Mouse (Mus musculus) hindbrain, embryonic 11.5 days (tissue): ENCODE measurements at regions not wholly inside any gene's neighbourhood (a gene's known extent, or its start where the extent isn't known, plus 50 kb on each side); places are given as distances from the start of the nearest gene placed in this dataset.

ENCODE experiments used
- ATAC-seq: fragments of 200-750 bp; cut with Nextera tagmentation; 2 replicates; pipeline ENCODE4 v1.8.0; 2017; ENCODE audit warnings: mild to moderate bottlenecking, moderate TSS enrichment, moderate library complexity; ENCODE audit not compliant: low FRiP score
- DNase-seq: peaks from one replicate; pipeline ENCODE4 v3.0.0-alpha.2; 2015; ENCODE audit warnings: low spot score
- H3K27ac ChIP-seq: fragments of 300-500 bp; sonication (generic); 2 replicates; pipeline ENCODE4 v1.5.1; 2014; ENCODE audit warnings: mild to moderate bottlenecking, low read depth, low read length
- H3K27me3 ChIP-seq: fragments of 300-500 bp; sonication (generic); 2 replicates; pipeline ENCODE4 v1.6.1; 2014; ENCODE audit warnings: mild to moderate bottlenecking, low read length, moderate library complexity, mixed read lengths; ENCODE audit not compliant: control insufficient read depth, insufficient read depth
- H3K36me3 ChIP-seq: fragments of 300-500 bp; sonication (generic); 2 replicates; pipeline ENCODE4 v1.6.1; 2014; ENCODE audit warnings: mild to moderate bottlenecking, low read length, moderate library complexity, mixed read lengths; ENCODE audit not compliant: control insufficient read depth, insufficient read depth
- H3K4me1 ChIP-seq: fragments of 300-500 bp; sonication (generic); replicated peaks from 2 replicates; pipeline ENCODE4 v1.6.1; 2014; ENCODE audit warnings: low read length, mixed read lengths; ENCODE audit not compliant: control insufficient read depth, insufficient read depth
- H3K4me2 ChIP-seq: fragments of 300-500 bp; sonication (generic); replicated peaks from 2 replicates; pipeline ENCODE4 v1.6.1; 2014; ENCODE audit warnings: mild to moderate bottlenecking, low read depth, low read length
- H3K4me3 ChIP-seq: fragments of 300-500 bp; sonication (generic); 2 replicates; pipeline ENCODE4 v1.5.1; 2014; ENCODE audit warnings: low read depth, low read length
- H3K9ac ChIP-seq: fragments of 300-500 bp; sonication (generic); 2 replicates; pipeline ENCODE4 v1.6.1; 2014; ENCODE audit warnings: low read depth, low read length
- H3K9me3 ChIP-seq: fragments of 300-500 bp; sonication (generic); 2 replicates; pipeline ENCODE4 v1.6.1; 2016; ENCODE audit warnings: low read length; ENCODE audit not compliant: control insufficient read depth
- WGBS: fragments of 180-500 bp; shearing (Covaris S2); extraction: QIAGEN DNeasy Blood & Tissue Kit; methylation state at CpG from one replicate; pipeline ENCODE4 v1.1.7; 2014; 5-methylcytosine and 5-hydroxymethylcytosine counted together

DNA sequence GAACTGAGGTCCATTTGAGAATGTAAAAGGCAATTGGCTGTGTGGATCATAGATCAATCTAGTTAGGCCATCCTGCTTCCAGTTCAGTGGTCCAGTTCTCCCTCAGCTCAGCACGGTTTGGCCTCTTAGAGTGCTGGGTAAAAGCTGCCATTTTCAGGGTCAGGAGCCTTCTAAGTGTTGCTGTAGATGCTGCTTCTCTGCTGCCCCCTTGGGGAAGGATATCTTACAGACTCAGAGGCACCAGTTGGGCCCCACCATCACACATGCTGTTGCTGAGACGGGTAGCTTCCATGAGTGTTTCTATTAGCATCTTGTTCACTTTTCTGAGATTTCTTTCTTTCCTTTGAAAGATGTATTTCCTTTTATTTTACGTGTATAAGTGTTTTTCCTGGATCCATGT is 132.1 kb upstream of the Podxl start:
- ATAC-seq (no peak), DNase-seq (no peak)

DNA sequence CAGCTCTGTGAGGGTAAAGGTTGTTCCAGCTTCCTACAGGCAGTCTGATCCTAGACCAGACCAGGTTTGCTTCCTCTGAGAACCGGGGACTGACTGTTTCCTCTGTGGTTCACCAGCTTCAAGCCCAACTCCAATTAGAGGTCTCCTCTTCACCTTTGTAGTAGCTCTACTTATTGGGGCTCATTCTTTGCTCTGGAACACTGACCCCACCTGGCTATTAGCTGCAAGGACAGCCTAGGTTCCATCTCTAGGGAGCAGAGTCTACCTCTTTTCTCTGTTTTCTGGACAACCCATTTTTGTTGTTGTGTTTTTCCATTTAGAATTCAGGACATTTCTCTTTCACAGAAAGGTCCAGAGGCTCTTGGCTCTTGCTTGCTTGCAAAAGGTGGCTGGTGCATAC is 129.3 kb upstream of the Podxl start:
- 85% methylated on average over 1 of the region's 1 CpGs for WGBS
- no peaks in the 10 kb centered on the region for H3K27me3 ChIP-seq
- no peak for DNase-seq

More for the DNA sequence above, 132.1 kb upstream of the Podxl start:
- H3K9ac ChIP-seq, result no peak overlapping the region
- no peaks in the 10 kb centered on the region for H3K4me1 ChIP-seq
- no peaks in the 10 kb centered on the region for H3K9me3 ChIP-seq
- no peaks in the 10 kb centered on the region for H3K36me3 ChIP-seq
- H3K4me3 ChIP-seq, result no peak overlapping the region
- no peak overlapping the region for H3K27ac ChIP-seq
- WGBS, result 66% methylated on average over 3 of the region's 3 CpGs
- H3K4me2 ChIP-seq, result no peak overlapping the region
- no peaks in the 10 kb centered on the region for H3K27me3 ChIP-seq

DNA sequence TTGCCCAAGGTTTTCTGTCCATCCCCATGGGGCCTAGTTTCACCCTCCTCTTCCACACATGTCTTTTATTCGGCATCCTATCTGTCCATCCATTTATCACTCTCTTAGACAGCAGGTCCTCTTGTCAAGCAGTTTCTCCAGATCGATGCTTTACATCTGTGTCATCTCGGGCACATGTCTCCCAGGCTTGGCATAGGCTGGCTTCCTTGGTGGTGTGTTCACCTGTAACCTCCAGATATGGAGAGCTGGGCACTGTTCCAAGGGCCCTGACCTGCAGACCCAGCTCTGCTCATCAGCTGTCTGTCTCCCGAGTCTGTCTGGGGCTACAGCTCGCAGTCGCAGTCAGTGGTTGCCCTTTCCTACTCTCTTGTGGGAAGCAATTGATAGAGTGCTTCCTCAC is 128.2 kb upstream of the Podxl start:
- ATAC-seq (no peak), DNase-seq (no peak)
- Histone ChIP-seq H3K4me3 (no peak overlapping the region), H3K9ac (no peak overlapping the region), H3K4me1 (no peaks in the 10 kb centered on the region), H3K36me3 (no peaks in the 10 kb centered on the region), H3K9me3 (no peaks in the 10 kb centered on the region), H3K27me3 (no peaks in the 10 kb centered on the region), H3K4me2 (no peak overlapping the region), H3K27ac (no peak overlapping the region)
- 81% methylated on average over 6 of the region's 6 CpGs for WGBS

More for the DNA sequence above, 129.3 kb upstream of the Podxl start:
- ATAC-seq, result no peak
- Histone ChIP-seq H3K9ac (no peak overlapping the region), H3K4me2 (no peak overlapping the region), H3K9me3 (no peaks in the 10 kb centered on the region), H3K4me3 (no peak overlapping the region), H3K27ac (no peak overlapping the region), H3K4me1 (no peaks in the 10 kb centered on the region), H3K36me3 (no peaks in the 10 kb centered on the region)

DNA sequence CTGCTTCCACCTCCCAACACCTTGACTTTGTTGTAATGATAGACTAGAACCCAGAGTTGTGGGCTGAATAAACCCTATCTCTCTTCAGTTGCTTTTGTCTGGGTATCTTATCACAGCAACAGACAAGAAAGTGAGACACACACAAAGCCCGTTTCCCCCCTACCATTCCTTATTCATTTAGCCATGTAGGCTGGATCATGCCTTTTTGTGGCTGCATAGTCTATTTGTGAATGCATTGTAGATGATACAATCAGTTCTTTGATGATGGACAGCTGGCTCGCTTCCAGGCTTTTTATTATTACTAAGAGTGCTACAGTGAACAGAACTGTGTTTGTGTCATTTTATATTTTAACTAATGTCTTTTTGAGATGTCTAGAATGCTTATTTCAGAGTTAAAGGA is 116.3 kb upstream of the Podxl start:
- Histone ChIP-seq H3K36me3 (no peaks in the 10 kb centered on the region), H3K27me3 (no peaks in the 10 kb centered on the region), H3K4me3 (no peak overlapping the region), H3K9ac (no peak overlapping the region), H3K9me3 (no peaks in the 10 kb centered on the region), H3K4me2 (no peak overlapping the region), H3K27ac (no peak overlapping the region), H3K4me1 (no peaks in the 10 kb centered on the region)
- 75% methylated on average over 2 of the region's 2 CpGs for WGBS
- ATAC-seq (no peak), DNase-seq (no peak)

DNA sequence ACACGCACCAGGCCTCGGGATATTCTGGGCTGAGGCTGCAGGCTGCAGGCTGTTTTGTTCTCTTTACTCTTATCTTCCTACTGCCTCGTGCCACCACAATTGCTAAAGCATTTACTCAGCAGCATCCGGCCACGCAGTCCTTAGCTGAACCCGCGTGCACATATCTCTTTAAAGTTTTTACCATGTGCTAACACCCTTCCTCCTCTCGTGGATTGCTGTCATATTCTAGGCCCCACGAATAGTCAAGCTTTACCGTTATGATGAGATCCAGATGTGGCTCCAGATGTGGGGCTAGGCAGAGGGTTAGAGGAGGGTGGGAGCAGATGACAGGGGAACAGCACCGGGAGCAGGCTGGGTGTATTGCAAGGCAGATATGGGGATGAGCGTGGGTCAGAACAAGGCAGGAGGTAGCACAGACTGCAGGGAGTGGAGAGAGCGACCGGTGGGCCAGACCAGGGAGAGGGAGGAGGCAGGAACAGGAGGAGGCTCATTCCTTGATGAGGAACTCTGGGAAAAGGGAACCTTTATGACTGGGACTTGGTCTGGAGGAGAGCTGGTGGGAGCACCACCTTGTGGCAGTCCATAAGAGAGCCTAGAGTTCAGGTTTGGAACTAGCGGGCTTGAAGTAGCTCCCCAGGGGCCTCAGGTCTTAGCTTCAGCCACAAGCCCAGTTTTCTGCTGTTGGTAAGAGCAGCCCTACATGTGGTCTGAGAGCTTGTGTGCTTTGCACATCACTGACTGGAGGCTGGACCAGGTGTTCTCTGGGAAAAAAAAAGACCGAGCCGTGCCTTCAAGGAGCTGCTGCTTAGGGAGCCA is 102.1 kb upstream of the Podxl start:
- no peak overlapping the region for H3K4me3 ChIP-seq
- H3K27ac ChIP-seq, result no peak overlapping the region
- H3K36me3 ChIP-seq, result no peaks in the 10 kb centered on the region
- no peaks in the 10 kb centered on the region for H3K27me3 ChIP-seq
- no peak overlapping the region for H3K9ac ChIP-seq
- 68% methylated on average over 17 of the region's 17 CpGs for WGBS
- H3K9me3 ChIP-seq, result no peaks in the 10 kb centered on the region
- DNase-seq, result peak; percentile 35
- no peak for ATAC-seq
- H3K4me2 ChIP-seq, result no peak overlapping the region
- H3K4me1 ChIP-seq, result no peaks in the 10 kb centered on the region

DNA sequence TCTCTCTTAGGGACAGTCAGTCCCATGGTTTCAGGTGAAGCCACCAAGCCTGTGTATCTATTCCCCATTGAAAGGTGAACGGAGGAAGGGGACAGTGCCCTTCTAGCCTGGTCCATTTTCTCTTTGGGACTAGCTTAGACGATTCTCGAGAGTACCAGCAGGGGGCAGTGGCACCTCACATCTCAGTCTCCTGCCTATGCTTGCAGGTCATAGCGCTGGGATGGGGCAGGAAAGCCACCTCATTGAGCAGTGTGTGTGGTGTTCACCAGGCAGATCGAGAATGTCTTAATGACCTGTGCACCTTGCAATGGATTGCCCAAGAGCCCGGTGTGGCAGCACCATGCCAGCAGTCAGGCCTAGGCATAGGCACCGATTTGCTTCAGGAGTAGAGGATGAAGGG is 100.7 kb upstream of the Podxl start:
- no peak overlapping the region for H3K27ac ChIP-seq
- H3K9me3 ChIP-seq, result no peaks in the 10 kb centered on the region
- H3K36me3 ChIP-seq, result no peaks in the 10 kb centered on the region
- H3K4me3 ChIP-seq, result no peak overlapping the region
- no peak overlapping the region for H3K9ac ChIP-seq
- peak; percentile 85 for DNase-seq
- peak; percentile 67 for ATAC-seq
- no peaks in the 10 kb centered on the region for H3K27me3 ChIP-seq
- WGBS, result 26% methylated on average over 7 of the region's 7 CpGs
- H3K4me2 ChIP-seq, result no peak overlapping the region
- no peaks in the 10 kb centered on the region for H3K4me1 ChIP-seq

DNA sequence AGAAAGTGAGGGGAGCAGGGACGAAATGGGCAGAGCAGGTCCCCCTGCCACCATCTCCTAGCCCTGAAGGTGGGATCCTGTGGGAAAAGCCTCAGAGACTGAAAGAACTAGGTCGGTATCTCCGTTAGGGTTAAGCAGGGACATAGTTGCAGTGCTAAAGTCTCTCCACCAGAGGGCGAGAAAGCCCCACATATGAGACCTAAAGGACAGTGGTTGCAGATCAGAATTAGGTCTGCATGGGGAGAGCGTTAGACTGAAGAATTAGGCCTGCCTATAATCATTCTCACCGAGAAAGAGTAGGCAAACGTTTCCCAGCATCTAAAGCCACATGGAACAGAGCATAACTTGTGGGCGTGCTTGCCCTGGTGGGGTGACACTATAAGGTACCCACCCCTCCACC is 97.0 kb upstream of the Podxl start:
- Histone ChIP-seq H3K4me2 (no peak overlapping the region), H3K9me3 (no peaks in the 10 kb centered on the region), H3K9ac (no peak overlapping the region), H3K4me1 (no peaks in the 10 kb centered on the region), H3K27ac (no peak overlapping the region), H3K27me3 (no peaks in the 10 kb centered on the region), H3K36me3 (no peaks in the 10 kb centered on the region), H3K4me3 (no peak overlapping the region)
- ATAC-seq (peak; percentile 66; the same call in 1 of the 2 replicates), DNase-seq (peak; percentile 84)
- 14% methylated on average over 8 of the region's 8 CpGs for WGBS

DNA sequence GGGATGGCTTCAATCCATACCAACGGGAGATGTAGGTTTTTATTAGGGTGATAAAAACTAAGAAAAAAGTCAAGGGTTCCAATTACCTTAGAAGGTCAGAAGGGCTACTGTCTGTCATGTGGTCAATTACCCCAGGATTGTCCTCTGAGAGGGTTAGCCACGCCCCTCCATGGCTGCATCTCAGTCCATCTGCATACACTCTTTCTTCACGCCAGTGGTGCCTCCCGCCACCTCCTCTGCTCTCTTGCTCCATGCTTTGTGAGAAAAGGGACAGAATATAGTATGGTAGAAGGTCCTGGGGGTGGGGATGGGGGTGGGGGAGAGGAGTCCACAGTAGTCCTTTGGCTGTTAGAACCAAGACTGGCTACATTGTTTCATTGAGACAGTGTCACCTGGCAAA is 96.1 kb upstream of the Podxl start:
- no peak overlapping the region for H3K9ac ChIP-seq
- no peak overlapping the region for H3K4me3 ChIP-seq
- H3K9me3 ChIP-seq, result no peaks in the 10 kb centered on the region
- ATAC-seq (no peak), DNase-seq (no peak)
- no peak overlapping the region for H3K4me2 ChIP-seq
- H3K36me3 ChIP-seq, result no peaks in the 10 kb centered on the region
- 66% methylated on average over 4 of the region's 4 CpGs for WGBS
- no peaks in the 10 kb centered on the region for H3K27me3 ChIP-seq
- H3K4me1 ChIP-seq, result no peaks in the 10 kb centered on the region
- no peak overlapping the region for H3K27ac ChIP-seq

DNA sequence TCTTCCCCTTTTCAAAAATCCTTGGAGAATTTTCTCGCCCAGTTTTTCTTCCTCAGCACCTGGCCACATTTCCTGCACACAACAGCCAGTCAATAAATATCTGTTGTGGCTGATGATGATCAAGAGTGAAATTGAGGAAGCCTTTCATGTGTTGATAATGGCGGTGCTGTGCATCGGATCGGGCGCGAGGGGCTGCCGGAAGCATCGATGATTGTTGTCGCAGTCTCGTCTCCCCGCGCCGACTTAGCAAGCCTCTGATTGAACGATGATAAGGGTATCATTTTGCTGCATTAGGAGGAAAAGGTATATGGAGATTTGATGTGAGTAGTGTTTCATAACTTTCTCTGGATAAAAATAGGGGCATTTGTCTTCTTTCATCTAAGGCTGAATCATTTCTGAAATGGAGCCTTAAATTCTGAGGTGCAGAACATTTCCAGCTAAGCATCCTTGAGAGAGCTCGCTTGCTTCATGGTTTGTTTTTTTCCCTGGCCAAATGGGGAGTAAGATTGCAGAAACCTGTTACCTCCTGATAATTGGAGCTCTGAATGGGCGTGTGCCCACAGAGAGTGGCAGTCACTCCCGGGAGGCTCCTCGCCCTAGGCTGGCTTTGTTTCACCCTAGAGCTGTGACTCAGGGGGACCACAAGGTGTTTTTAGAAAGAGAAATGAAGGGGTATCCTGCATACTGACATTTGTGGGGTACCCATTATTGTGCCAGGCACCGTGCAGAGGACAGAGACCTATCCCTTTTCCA is 94.8 kb upstream of the Podxl start:
- no peaks in the 10 kb centered on the region for H3K9me3 ChIP-seq
- no peak for DNase-seq
- H3K4me3 ChIP-seq, result no peak overlapping the region
- H3K4me2 ChIP-seq, result no peak overlapping the region
- no peaks in the 10 kb centered on the region for H3K27me3 ChIP-seq
- ATAC-seq, result no peak
- H3K27ac ChIP-seq, result no peak overlapping the region
- 86% methylated on average over 19 of the region's 19 CpGs for WGBS
- no peaks in the 10 kb centered on the region for H3K4me1 ChIP-seq
- H3K36me3 ChIP-seq, result no peaks in the 10 kb centered on the region
- no peak overlapping the region for H3K9ac ChIP-seq
